7 mouse cellular contexts compared by ENCODE assay signal in the genomic region with DNA sequence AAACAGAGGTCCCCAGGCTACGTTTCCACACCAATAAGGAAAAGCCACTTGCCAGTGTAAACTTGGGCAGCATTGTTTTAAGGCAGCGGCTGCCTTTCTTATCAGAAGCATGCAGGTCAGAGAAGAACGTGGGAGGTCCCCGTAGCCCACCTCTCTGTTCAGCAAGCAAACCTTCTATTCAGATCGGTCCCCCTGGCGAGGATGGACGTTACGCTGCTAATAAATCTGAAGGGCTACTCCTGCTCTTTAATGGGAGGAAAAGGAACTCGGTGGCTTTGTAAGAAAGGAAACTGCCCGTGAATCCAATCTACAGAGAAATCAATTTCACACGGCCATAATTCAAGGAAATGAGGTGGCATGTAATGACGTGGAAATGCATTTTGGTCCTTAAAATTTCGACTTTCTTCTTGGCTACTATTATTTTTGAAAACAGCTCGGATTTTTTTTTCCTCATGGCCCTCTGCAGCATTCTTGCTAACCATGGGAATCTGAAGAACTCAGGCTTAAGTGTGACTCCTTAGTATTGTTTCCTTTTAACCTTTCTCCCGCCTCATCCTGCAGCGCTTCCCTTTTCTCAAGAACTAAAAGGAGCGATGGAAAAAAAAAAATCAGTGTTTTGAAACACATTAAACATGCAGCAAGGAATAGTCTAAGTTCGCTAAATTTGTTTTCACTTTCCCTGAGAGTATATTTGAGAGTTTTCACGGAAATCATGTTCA. TPM values are rescaled to one million over a fixed set of nuclear protein-coding genes. Genes with fewer than 3 reads are reported as not detected.
DNase-seq lines count a peak whose midpoint lies in the region; ATAC-seq and TF ChIP-seq lines count a peak whose summit lies in the region.

No protein-coding gene starts in this region.

- H3K27me3 ChIP-seq in CH12.LX (replicated peaks), result no peaks in the 10 kb centered on the region
- no peaks in the 10 kb centered on the region for H3K27me3 ChIP-seq in hindbrain, embryonic 10.5 days (ENCODE audit: insufficient read depth, poor library complexity, severe bottlenecking)
- no peaks in the 10 kb centered on the region for H3K27me3 ChIP-seq in liver, embryonic 16.5 days (ENCODE audit: control insufficient read depth, insufficient read depth, low read depth, low read length)

- no peak for ATAC-seq in liver, embryonic 16.5 days (ENCODE audit: low read depth)

- H3K4me1 ChIP-seq in CH12.LX (ENCODE audit: control insufficient read depth in 1 of 2, insufficient read depth in 2 of 2), result no peaks in the 10 kb centered on the region; a peak in 1 of 4 replicates
- no peaks in the 10 kb centered on the region; the same call in 1 of the 2 replicates for H3K4me1 ChIP-seq in hindbrain, embryonic 10.5 days (replicated peaks)
- no peaks in the 10 kb centered on the region for H3K4me1 ChIP-seq in liver, embryonic 16.5 days (ENCODE audit: control insufficient read depth, low read depth, low read length)

- no peaks in the 10 kb centered on the region for H3K79me2 ChIP-seq in CH12.LX (replicated peaks; ENCODE audit: control insufficient read depth, extremely low read depth, insufficient read depth, poor library complexity, severe bottlenecking)

- no peak overlapping the region for H3K4me3 ChIP-seq in CH12.LX (replicated peaks in 1 of 3; ENCODE audit: low read depth in 2 of 3, low read length in 2 of 3, poor library complexity in 1 of 3)
- no peak overlapping the region for H3K4me3 ChIP-seq in hindbrain, embryonic 10.5 days
- H3K4me3 ChIP-seq in liver, embryonic 16.5 days (ENCODE audit: low read depth, low read length), result no peak overlapping the region

- no peak for TF ChIP-seq EP300 in CH12.LX (IDR thresholded peaks at IDR 0.05; ENCODE audit: low read length)

- no peaks in the 10 kb centered on the region for H3K9me3 ChIP-seq in CH12.LX (replicated peaks; ENCODE audit: low read length)
- H3K9me3 ChIP-seq in hindbrain, embryonic 10.5 days, result no peaks in the 10 kb centered on the region
- no peaks in the 10 kb centered on the region for H3K9me3 ChIP-seq in liver, embryonic 16.5 days (replicated peaks; ENCODE audit: control insufficient read depth, low read length)

- no peak overlapping the region for H3K27ac ChIP-seq in CH12.LX (ENCODE audit: insufficient read depth, low read depth)
- 0 out of 2 replicates have a peak overlapping the region, but pooled peaks have one; percentile 40 for H3K27ac ChIP-seq in hindbrain, embryonic 10.5 days
- H3K27ac ChIP-seq in liver, embryonic 16.5 days (ENCODE audit: low read length), result no peak overlapping the region

- in situ Hi-C loops in CH12.LX (cut with MboI; ENCODE audit: low pct_ligation_motif_present, low pct_unique_long_range_greater_than_20kb, low sequenced_read_pairs), result loop anchor here (25.0 kb wide), 1 partner anchor 624 kb away; no protein-coding TSS in a partner anchor

- H3K9ac ChIP-seq in CH12.LX (ENCODE audit: insufficient read depth, low read depth), result 0 out of 2 replicates have a peak overlapping the region, but pooled peaks have one; percentile 19
- H3K9ac ChIP-seq in liver, embryonic 16.5 days (ENCODE audit: low read depth, low read length), result no peak overlapping the region

- no peak for TF ChIP-seq CTCF in CH12.LX (conservative IDR thresholded peaks at IDR 0.05 in 1 of 2, IDR thresholded peaks at IDR 0.05 in 1 of 2; ENCODE audit: low read depth in 2 of 2, low read length in 2 of 2)
- no peak for TF ChIP-seq CTCF in brain, embryonic 14.5 days (IDR thresholded peaks at IDR 0.05; ENCODE audit: borderline replicate concordance, extremely low read depth, insufficient read depth, insufficient read length)

- H3K4me2 ChIP-seq in CH12.LX (ENCODE audit: insufficient read depth, low read depth, poor library complexity, severe bottlenecking), result peak overlapping the region; percentile 94
- peak overlapping the region; percentile 30; the same call in 1 of the 2 replicates for H3K4me2 ChIP-seq in liver, embryonic 16.5 days (ENCODE audit: low read depth, low read length)

- TF ChIP-seq RAD21 in CH12.LX (IDR thresholded peaks at IDR 0.05; ENCODE audit: low read depth, low read length), result no peak

- no peaks in the 10 kb centered on the region for H3K36me3 ChIP-seq in CH12.LX (replicated peaks in 1 of 2; ENCODE audit: control insufficient read depth in 1 of 2, insufficient read depth in 1 of 2, low read length in 1 of 2)
- H3K36me3 ChIP-seq in hindbrain, embryonic 10.5 days, result no peaks in the 10 kb centered on the region
- H3K36me3 ChIP-seq in liver, embryonic 16.5 days (ENCODE audit: control insufficient read depth, insufficient read depth), result no peaks in the 10 kb centered on the region

- WGBS in hindbrain, embryonic 10.5 days, result 43% methylated on average over 19 of the region's 19 CpGs
- 11% methylated on average over 19 of the region's 19 CpGs for WGBS in liver, embryonic 16.5 days (ENCODE audit: insufficient replicate concordance)

- no peak for TF ChIP-seq POLR2A in CH12.LX (IDR thresholded peaks at IDR 0.05; ENCODE audit: low read depth, low read length)
- TF ChIP-seq POLR2A in brain, embryonic 14.5 days (IDR thresholded peaks at IDR 0.05; ENCODE audit: borderline replicate concordance, extremely low read depth, insufficient read depth, insufficient read length, poor library complexity, severe bottlenecking), result no peak

- dilution Hi-C loops in CH12.LX (cut with MboI; ENCODE audit: extremely low pct_ligation_motif_present, extremely low pct_unique_long_range_greater_than_20kb, low sequenced_read_pairs), result no loop called here

- DNase-seq in CH12.LX (ENCODE audit: extremely low read depth), result no peak
- DNase-seq in brain, embryonic 14.5 days (ENCODE audit: low read depth), result peak; percentile 28
- no peak for DNase-seq in hindbrain, embryonic 10.5 days (ENCODE audit: low spot score)
- DNase-seq in adrenal gland, adult 2 months, result no peak
- DNase-seq in spleen, adult 18-20 months, result no peak
- DNase-seq in urinary bladder, adult 2 months (ENCODE audit: low spot score), result no peak

TF ChIP-seq in CH12.LX, 34 proteins besides CTCF, POLR2A, EP300 and RAD21:
- no peak for TF ChIP-seq MAFK (IDR thresholded peaks at IDR 0.05; ENCODE audit: insufficient replicate concordance, low read length)
- TF ChIP-seq NRF1 (IDR thresholded peaks at IDR 0.05; ENCODE audit: low read depth, low read length), result no peak
- no peak for TF ChIP-seq RCOR1 (conservative IDR thresholded peaks at IDR 0.05; ENCODE audit: low read depth, low read length)
- no peak for TF ChIP-seq HCFC1 (IDR thresholded peaks at IDR 0.05; ENCODE audit: low read depth, low read length)
- no peak for TF ChIP-seq SIN3A (IDR thresholded peaks at IDR 0.05; ENCODE audit: low read length)
- TF ChIP-seq JUND (conservative IDR thresholded peaks at IDR 0.05; ENCODE audit: low read depth, low read length), result no peak
- no peak for TF ChIP-seq TCF12 (IDR thresholded peaks at IDR 0.05; ENCODE audit: low read depth, low read length)

RNA-seq across cellular contexts. Expression of gene Asb5, which starts 42.7 kb away (rescaled TPM):
- total RNA-seq in CH12.LX (2012; rRNA removed), result not detected in 2 replicates
- total RNA-seq in CH12.LX (2014; rRNA removed), result not detected in 2 replicates
- 0.74 TPM in 1 of 2 replicates, not detected in the other for polyA plus RNA-seq in CH12.LX (2012; ENCODE audit: insufficient read length, low read depth)
- 1.6 and 2.0 TPM in 2 replicates for polyA plus RNA-seq in brain, embryonic 14.5 days (2012; rRNA removed)
- polyA plus RNA-seq in hindbrain, embryonic 10.5 days (2016; fragmentation: Nextera tagmentation; extraction: Ambion mirVana), result 4.2 and 6.3 TPM in 2 replicates
- 1.1 TPM in 2 replicates for polyA plus RNA-seq in liver, embryonic 16.5 days (2015; fragmentation: Nextera tagmentation; extraction: Ambion mirVana)
- total RNA-seq in adrenal gland, adult 2 months (2021), result not detected
- 2.4 and 4.4 TPM in 2 replicates for polyA plus RNA-seq in adrenal gland, adult 2 months (2012; rRNA removed)
- polyA plus RNA-seq in urinary bladder, adult 2 months (2012; rRNA removed), result 0.69 and 1.0 TPM in 2 replicates

RNA-seq across cellular contexts. Expression of gene Spcs3, which starts 43.1 kb away (rescaled TPM):
- total RNA-seq in CH12.LX (2012; rRNA removed), result 89.4 and 97.8 TPM in 2 replicates
- 220 and 241 TPM in 2 replicates for total RNA-seq in CH12.LX (2014; rRNA removed)
- polyA plus RNA-seq in CH12.LX (2012; ENCODE audit: insufficient read length, low read depth), result 106 and 113 TPM in 2 replicates
- 22.6 and 26.9 TPM in 2 replicates for polyA plus RNA-seq in brain, embryonic 14.5 days (2012; rRNA removed)
- polyA plus RNA-seq in hindbrain, embryonic 10.5 days (2016; fragmentation: Nextera tagmentation; extraction: Ambion mirVana), result 61.9 and 85.7 TPM in 2 replicates
- polyA plus RNA-seq in liver, embryonic 16.5 days (2015; fragmentation: Nextera tagmentation; extraction: Ambion mirVana), result 54.9 and 61.7 TPM in 2 replicates
- total RNA-seq in adrenal gland, adult 2 months (2021), result 10 to 100 TPM; 43.3 to 43.9 TPM
- polyA plus RNA-seq in adrenal gland, adult 2 months (2012; rRNA removed), result 6.5 and 6.8 TPM in 2 replicates
- polyA plus RNA-seq in urinary bladder, adult 2 months (2012; rRNA removed), result 23.9 and 24.1 TPM in 2 replicates
